Comparison of ENCODE assay signal across 24 mouse cellular contexts in the genomic region with DNA sequence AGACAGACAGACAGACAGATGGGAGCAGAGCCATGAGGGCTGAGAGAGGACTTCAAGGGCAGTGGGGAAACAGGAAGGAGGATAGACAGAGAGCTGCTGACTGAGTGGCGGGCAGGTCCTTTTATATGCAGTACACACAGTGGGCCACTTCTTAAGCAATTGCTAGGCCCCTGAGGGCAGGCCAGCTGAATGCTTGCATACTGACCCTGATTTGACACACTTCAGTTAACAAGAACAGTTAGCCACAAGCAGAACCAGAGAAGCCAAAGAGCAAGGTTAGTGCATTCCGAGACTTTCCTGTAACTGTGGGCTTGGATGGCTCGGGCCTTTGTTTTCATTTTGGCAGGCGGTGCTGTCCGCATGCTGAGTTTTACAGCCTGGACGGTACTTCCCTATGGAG. TPM values are rescaled to one million over a fixed set of nuclear protein-coding genes. Genes with fewer than 3 reads are reported as not detected.
DNase-seq lines count a peak whose midpoint lies in the region; ATAC-seq lines count a peak whose summit lies in the region.
"Had no signal": no experiment of that assay in that cellular context is flagged by ENCODE, and none has a peak within 500 bp of the region (broad histone marks: within the 10 kb centered on the region; RNA-seq: fewer than 3 reads in every experiment).

No protein-coding gene starts in this region.

- no peaks in the 10 kb centered on the region for H3K9me3 ChIP-seq in neural tube, embryonic 11.5 days (ENCODE audit: control insufficient read depth, low read length)
- H3K9me3 ChIP-seq: hindbrain, embryonic 10.5 days; intestine, embryonic 15.5 days; limb, embryonic 10.5 days; liver, embryonic 15.5 days; lung, embryonic 15.5 days; megakaryocyte, embryonic 14.5 days; midbrain, embryonic 15.5 days had no signal

- no peak for ATAC-seq in neural tube, embryonic 11.5 days (ENCODE audit: insufficient read depth, low FRiP score, low TSS enrichment)
- ATAC-seq in activated CD4-positive, CD25-positive, alpha-beta regulatory T cell, adult 4 months, result no peak
- ATAC-seq: forebrain, embryonic 16.5 days; hindbrain, embryonic 16.5 days; intestine, embryonic 15.5 days; midbrain, embryonic 15.5 days had no signal

- no peak overlapping the region for H3K9ac ChIP-seq in neural tube, embryonic 11.5 days (ENCODE audit: low read length)
- H3K9ac ChIP-seq: intestine, embryonic 15.5 days; liver, embryonic 15.5 days; lung, embryonic 15.5 days; midbrain, embryonic 15.5 days had no signal

- 55% methylated on average over 6 of the region's 6 CpGs for WGBS in neural tube, embryonic 11.5 days

- no peak overlapping the region for H3K4me3 ChIP-seq in neural tube, embryonic 11.5 days (ENCODE audit: low read depth, low read length)
- H3K4me3 ChIP-seq: hindbrain, embryonic 10.5 days; intestine, embryonic 15.5 days; limb, embryonic 10.5 days; liver, embryonic 15.5 days; lung, embryonic 15.5 days; megakaryocyte, embryonic 14.5 days; midbrain, embryonic 15.5 days had no signal

- no peaks in the 10 kb centered on the region for H3K36me3 ChIP-seq in neural tube, embryonic 11.5 days (ENCODE audit: control insufficient read depth, insufficient read depth, low read length)
- H3K36me3 ChIP-seq: hindbrain, embryonic 10.5 days; intestine, embryonic 15.5 days; limb, embryonic 10.5 days; liver, embryonic 15.5 days; lung, embryonic 15.5 days; midbrain, embryonic 15.5 days had no signal

- no peaks in the 10 kb centered on the region; the same call in 1 of the 2 replicates for H3K4me1 ChIP-seq in neural tube, embryonic 11.5 days (ENCODE audit: control insufficient read depth, insufficient read depth, low read length)

- no peak overlapping the region for H3K4me2 ChIP-seq in neural tube, embryonic 11.5 days (ENCODE audit: low read depth)
- H3K4me2 ChIP-seq: heart, embryonic 11.5 days; intestine, embryonic 15.5 days; liver, embryonic 15.5 days; lung, embryonic 15.5 days; midbrain, embryonic 15.5 days had no signal

- peak; percentile 49 for DNase-seq in kidney, adult 11 months
- no peak for DNase-seq in kidney, postnatal 4 days
- peak; percentile 8 for DNase-seq in neural tube, embryonic 11.5 days (ENCODE audit: low spot score)
- no peak for DNase-seq in neural tube, embryonic 10.5 days (ENCODE audit: extremely low spot score, low spot score)
- DNase-seq in R1 (ENCODE audit: low read depth, low spot score), result peak; percentile 37
- no peak for DNase-seq in cerebellum, postnatal 25 days
- DNase-seq: adrenal gland, postnatal 10 days; cerebellum, adult 2 months; cerebellum, postnatal 36 days; gastrocnemius, postnatal 25 days; liver; lung, postnatal 36 days; thymus, postnatal 25 days had no signal

- no peaks in the 10 kb centered on the region for H3K27me3 ChIP-seq in neural tube, embryonic 11.5 days (ENCODE audit: control insufficient read depth, insufficient read depth, low read length)
- H3K27me3 ChIP-seq: intestine, embryonic 15.5 days; liver, embryonic 15.5 days; lung, embryonic 15.5 days; midbrain, embryonic 15.5 days had no signal

- H3K27ac ChIP-seq in neural tube, embryonic 11.5 days (ENCODE audit: low read depth, low read length), result no peak overlapping the region
- H3K27ac ChIP-seq: hindbrain, embryonic 10.5 days; intestine, embryonic 15.5 days; limb, embryonic 10.5 days; liver, embryonic 15.5 days; lung, embryonic 15.5 days; midbrain, embryonic 15.5 days had no signal

RNA-seq across cellular contexts. Expression of gene Add3, which starts 48.0 kb away (rescaled TPM):
- polyA plus RNA-seq in neural tube, embryonic 11.5 days (2014; fragmentation: Nextera tagmentation; extraction: Ambion mirVana), result 57.2 and 59.2 TPM in 2 replicates
- 100 to 1,000 TPM; 113 to 128 TPM for polyA plus RNA-seq in activated CD4-positive, CD25-positive, alpha-beta regulatory T cell, adult 4 months (2017; shearing (Covaris generic))

RNA-seq across cellular contexts. Expression of gene Xpnpep1, which starts 52.2 kb away (rescaled TPM):
- polyA plus RNA-seq in neural tube, embryonic 11.5 days (2014; fragmentation: Nextera tagmentation; extraction: Ambion mirVana), result 168 and 170 TPM in 2 replicates
- polyA plus RNA-seq in activated CD4-positive, CD25-positive, alpha-beta regulatory T cell, adult 4 months (2017; shearing (Covaris generic)), result 10 to 100 TPM; 56.2 to 64.9 TPM

Comparison
In these comparisons a context has a peak if more than half of its experiments do, and no peak if none do; other contexts are left out.
1. DNase-seq: peak in kidney, adult 11 months (single experiment), neural tube, embryonic 11.5 days (single experiment) and R1 (single experiment); none in kidney, postnatal 4 days (0 of 2), neural tube, embryonic 10.5 days (single experiment) and cerebellum, postnatal 25 days (0 of 2).